ENCODE assay signal across 22 mouse cellular contexts in the genomic region with DNA sequence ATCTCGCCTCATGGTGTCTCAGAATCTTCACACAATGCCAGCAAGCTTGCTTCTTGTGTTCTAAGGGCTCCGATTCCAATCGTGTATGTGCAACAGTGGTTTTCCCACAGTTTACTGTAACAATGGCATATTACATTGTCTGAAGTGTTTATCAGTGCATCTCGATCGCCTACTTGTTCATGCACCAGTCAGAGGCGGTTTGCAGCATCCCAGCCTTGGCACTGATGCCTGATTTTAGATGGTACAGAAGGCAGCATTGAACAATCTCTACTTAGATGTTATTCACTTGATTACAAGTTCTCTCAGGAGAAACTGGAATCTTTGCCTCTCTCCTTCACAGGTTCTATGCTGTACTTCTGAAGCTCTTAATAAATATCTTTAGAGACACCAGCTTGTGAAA.
"Had no signal": no experiment of that assay in that cellular context is flagged by ENCODE, and none has a peak within 500 bp of the region (broad histone marks: within the 10 kb centered on the region; RNA-seq: fewer than 3 reads in every experiment).

No protein-coding gene starts in this region.

- ATAC-seq: hindbrain, postnatal 0 days; intestine, embryonic 16.5 days; liver, embryonic 12.5 days had no signal

- DNase-seq: gastrocnemius, postnatal 10 days; gastrocnemius, postnatal 25 days; heart, adult 18-20 months; heart, postnatal 10 days; kidney, adult 11 months; kidney, adult 2 months; kidney, adult 9 months; kidney, postnatal 14 days; kidney, postnatal 36 days; left cerebral cortex, postnatal 4 days had no signal

- H3K27ac ChIP-seq: heart, embryonic 10.5 days; hindbrain, embryonic 13.5 days; hindbrain, embryonic 15.5 days; hindbrain, postnatal 0 days; kidney, embryonic 15.5 days; kidney, postnatal 0 days; limb, embryonic 13.5 days; limb, embryonic 15.5 days; liver, embryonic 12.5 days; liver, embryonic 14.5 days had no signal

- H3K4me3 ChIP-seq: heart, embryonic 10.5 days; heart, embryonic 12.5 days; hindbrain, embryonic 13.5 days; hindbrain, embryonic 15.5 days; kidney, embryonic 15.5 days; limb, embryonic 13.5 days; limb, embryonic 15.5 days; liver, embryonic 12.5 days had no signal
